Mouse (Mus musculus) forebrain, embryonic 10.5 days (tissue): Measurements from ENCODE around the gene Lin7c. TPM values are rescaled to one million over a fixed set of nuclear protein-coding genes. Genes with fewer than 3 reads are reported as not detected.
A peak's percentile ranks its signal among the peaks of the same experiment; 100 is the strongest.

ENCODE experiments used
- DNase-seq: peaks from one replicate; pipeline ENCODE4 v3.0.0-alpha.2; 2017; ENCODE audit warnings: low spot score; ENCODE audit errors: extremely low spot score
- H3K27ac ChIP-seq: fragments of 300-500 bp; sonication (generic); 2 replicates; pipeline ENCODE4 v1.5.1; 2016; ENCODE audit warnings: mild to moderate bottlenecking
- H3K27me3 ChIP-seq: fragments of 300-500 bp; sonication (generic); 2 replicates; pipeline ENCODE4 v1.6.1; 2016; ENCODE audit warnings: mild to moderate bottlenecking; ENCODE audit not compliant: poor library complexity, severe bottlenecking
- H3K36me3 ChIP-seq: fragments of 300-500 bp; sonication (generic); replicated peaks from 2 replicates; pipeline ENCODE4 v1.6.1; 2016; ENCODE audit warnings: mild to moderate bottlenecking, moderate library complexity
- H3K4me1 ChIP-seq: fragments of 300-500 bp; sonication (generic); 2 replicates; pipeline ENCODE4 v1.6.1; 2016
- H3K4me3 ChIP-seq: fragments of 300-500 bp; sonication (generic); 2 replicates; pipeline ENCODE4 v1.5.1; 2016; ENCODE audit warnings: mild to moderate bottlenecking, moderate library complexity
- H3K9me3 ChIP-seq: fragments of 300-500 bp; sonication (generic); 2 replicates; pipeline ENCODE4 v1.6.1; 2016; ENCODE audit warnings: mild to moderate bottlenecking, moderate library complexity
- WGBS: fragments of 180-500 bp; shearing (Covaris S2); methylation state at CpG from one replicate; pipeline ENCODE4 v1.1.7; 2016; 5-methylcytosine and 5-hydroxymethylcytosine counted together
- polyA plus RNA-seq: library from polyadenylated mRNA; unstranded; fragments of >200 nt; fragmentation: Nextera tagmentation; extraction: Ambion mirVana; gene quantifications from 2 replicates; pipeline ENCODE4 v1.2.1, GENCODE M21; 2016

Gene Lin7c
- polyA plus RNA-seq, 1 experiment from 2014 or later, result 90.6 TPM

DNA sequence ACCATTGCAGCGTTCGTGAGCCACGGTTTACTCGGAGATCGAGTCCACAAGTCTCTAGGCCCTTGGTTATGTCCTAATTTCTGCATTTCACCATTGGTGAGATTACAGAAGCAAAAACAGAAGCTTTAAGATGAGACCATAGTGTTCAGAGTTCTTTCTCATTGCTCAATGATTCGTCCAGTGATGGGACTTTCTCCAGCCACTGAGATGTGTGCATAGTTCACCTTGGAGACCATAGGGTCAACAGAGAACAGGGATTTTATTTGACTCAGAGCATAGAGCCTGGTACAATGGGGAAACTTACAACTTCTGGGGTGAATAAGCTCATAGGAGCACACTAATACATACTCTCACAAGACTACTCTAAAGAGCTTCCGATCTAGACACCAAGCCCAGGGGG is 29.8 kb downstream of the Lin7c start:
- Histone ChIP-seq H3K4me3 (peak overlapping the region; percentile 85), H3K27me3 (peaks cover 53% of the 10 kb centered on the region), H3K9me3 (no peaks in the 10 kb centered on the region), H3K4me1 (peaks cover 39% of the 10 kb centered on the region), H3K36me3 (no peaks in the 10 kb centered on the region), H3K27ac (no peak overlapping the region)
- WGBS, result 83% methylated on average over 7 of the region's 7 CpGs
- no peak for DNase-seq

DNA sequence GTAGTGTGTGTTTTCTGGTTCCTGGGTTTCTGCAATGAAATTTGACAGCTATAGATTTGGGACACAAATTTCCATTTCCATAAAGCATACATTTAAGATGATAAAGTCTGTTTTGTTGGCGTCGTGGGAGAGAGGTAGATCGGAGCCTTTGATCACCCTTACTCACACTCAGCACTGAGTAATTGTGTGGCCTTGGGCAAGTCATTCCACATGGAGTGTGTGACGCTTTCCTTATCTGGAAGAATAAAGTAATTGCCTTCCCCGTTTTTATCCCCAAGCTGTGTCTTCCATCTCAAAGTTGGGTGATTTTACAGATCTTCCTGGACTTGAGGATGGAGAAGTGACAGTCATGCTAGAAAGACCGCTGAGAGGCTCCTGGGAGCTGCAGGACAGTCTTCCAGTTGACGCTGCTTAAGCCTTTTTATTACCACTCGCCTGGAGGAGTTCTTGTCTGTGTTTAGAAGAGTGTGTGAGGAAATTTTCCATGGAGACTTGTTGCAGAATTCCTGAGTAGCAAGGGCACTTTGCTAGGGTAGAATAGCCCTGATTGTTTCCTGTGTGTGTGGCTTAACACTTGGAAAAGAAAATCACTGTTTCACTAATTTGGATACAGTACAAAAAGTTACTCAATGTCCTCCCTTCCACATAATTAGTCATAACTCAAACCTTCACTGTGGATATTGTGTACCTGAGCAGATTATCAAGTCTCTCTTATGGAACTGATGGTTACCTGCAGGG is 30.8 kb downstream of the Lin7c start:
- H3K4me1 ChIP-seq, result peaks cover 39% of the 10 kb centered on the region

DNA sequence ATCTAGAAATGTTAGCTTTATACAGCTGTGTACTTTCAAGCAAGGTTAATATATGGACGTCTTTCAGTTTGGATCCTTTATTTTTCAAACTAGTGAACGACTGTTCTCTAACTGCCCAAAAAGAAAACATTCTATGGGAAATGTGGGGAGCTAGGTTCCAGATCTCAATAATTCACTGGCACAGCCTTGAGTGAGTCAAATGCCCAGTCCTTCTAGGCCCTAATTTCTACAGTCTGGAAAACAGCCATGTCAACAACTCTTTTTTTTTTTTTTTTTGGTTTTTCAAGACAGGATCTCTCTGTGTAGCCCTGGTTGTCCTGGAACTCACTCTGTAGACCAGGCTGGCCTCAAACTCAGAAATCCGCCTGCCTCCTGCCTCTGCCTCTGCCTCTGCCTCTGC is 31.7 kb downstream of the Lin7c start:
- Histone ChIP-seq H3K27ac (no peak overlapping the region), H3K4me1 (peaks cover 32% of the 10 kb centered on the region), H3K4me3 (no peak overlapping the region), H3K9me3 (no peaks in the 10 kb centered on the region), H3K36me3 (peaks cover 6% of the 10 kb centered on the region), H3K27me3 (peaks cover 63% of the 10 kb centered on the region)
- 91% methylated on average over 3 of the region's 3 CpGs for WGBS
- DNase-seq, result no peak

More for the DNA sequence above, 30.8 kb downstream of the Lin7c start:
- peaks cover 58% of the 10 kb centered on the region for H3K27me3 ChIP-seq
- peaks cover 6% of the 10 kb centered on the region for H3K36me3 ChIP-seq
- no peak overlapping the region for H3K27ac ChIP-seq
- no peaks in the 10 kb centered on the region for H3K9me3 ChIP-seq
- no peak overlapping the region for H3K4me3 ChIP-seq
- no peak for DNase-seq
- 78% methylated on average over 8 of the region's 8 CpGs for WGBS

DNA sequence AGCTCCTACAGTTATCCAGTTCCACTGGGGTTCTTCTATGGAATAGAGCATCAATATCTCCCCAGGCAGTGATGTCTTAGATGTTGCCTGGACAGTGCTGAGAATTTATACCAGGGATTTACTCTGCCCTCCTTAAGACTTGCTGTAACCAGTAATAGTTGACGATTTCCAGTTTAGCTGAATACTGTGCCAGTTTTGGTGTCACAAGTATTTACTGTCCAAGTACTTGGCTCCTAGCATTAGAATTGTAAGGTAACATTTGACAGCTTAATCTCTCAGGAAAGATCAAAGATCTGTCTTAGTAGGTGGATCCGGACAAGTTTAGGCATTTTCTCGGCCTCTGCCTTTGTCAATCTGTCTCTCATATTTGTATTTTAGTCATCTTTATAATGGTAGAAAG is 32.4 kb downstream of the Lin7c start:
- Histone ChIP-seq H3K27me3 (peaks cover 69% of the 10 kb centered on the region), H3K9me3 (no peaks in the 10 kb centered on the region), H3K4me1 (peaks cover 27% of the 10 kb centered on the region), H3K36me3 (peaks cover 6% of the 10 kb centered on the region), H3K4me3 (no peak overlapping the region), H3K27ac (no peak overlapping the region)
- no peak for DNase-seq
- 94% methylated on average over 3 of the region's 3 CpGs for WGBS

DNA sequence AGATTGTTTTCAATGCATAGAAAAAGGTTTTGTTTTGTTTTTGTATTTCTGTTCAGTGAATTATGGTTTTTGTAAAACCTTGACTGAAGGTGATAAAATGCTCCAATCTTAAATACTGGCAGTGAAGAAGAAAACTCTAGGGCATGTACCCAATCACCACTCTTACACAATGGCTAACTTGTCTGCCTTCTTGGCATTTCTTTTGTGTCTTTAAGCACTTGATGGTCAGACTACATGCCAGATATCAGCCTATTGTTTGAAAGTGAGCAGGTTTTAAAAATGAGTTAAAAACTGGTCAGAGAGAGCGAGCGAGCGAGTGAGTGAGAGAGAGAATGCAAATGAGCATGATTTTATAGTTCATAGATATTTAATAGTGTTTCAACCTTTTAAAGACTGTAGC is 33.3 kb downstream of the Lin7c start:
- Histone ChIP-seq H3K9me3 (no peaks in the 10 kb centered on the region), H3K4me3 (no peak overlapping the region), H3K4me1 (peaks cover 22% of the 10 kb centered on the region), H3K27ac (no peak overlapping the region), H3K27me3 (peaks cover 69% of the 10 kb centered on the region), H3K36me3 (peaks cover 6% of the 10 kb centered on the region)
- DNase-seq, result no peak
- 87% methylated on average over 3 of the region's 3 CpGs for WGBS

DNA sequence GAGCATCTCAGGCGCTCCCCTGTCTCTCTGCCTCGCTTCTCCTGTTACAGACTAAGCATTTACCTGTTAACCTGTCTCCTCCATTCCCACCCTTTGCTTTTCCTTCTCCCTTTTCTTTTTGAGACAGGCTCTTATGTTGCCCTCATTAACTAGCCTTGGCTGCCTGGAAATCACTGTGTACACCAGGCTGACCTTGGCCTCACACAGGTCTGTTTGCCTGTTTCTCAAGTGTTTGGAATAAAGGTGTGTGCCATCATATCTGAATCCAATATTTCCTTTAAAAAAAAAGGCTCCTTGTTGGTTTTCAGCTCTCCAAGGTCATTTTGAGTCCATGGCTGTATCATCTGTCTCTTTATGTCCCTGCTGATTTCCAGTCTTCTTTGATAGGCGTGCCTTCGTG is 36.3 kb downstream of the Lin7c start:
- H3K9me3 ChIP-seq, result no peaks in the 10 kb centered on the region; the same call in 1 of the 2 replicates
- 95% methylated on average over 4 of the region's 4 CpGs for WGBS
- peaks cover 67% of the 10 kb centered on the region for H3K27me3 ChIP-seq
- no peak for DNase-seq
- H3K27ac ChIP-seq, result no peak overlapping the region
- H3K36me3 ChIP-seq, result peaks cover 7% of the 10 kb centered on the region
- no peak overlapping the region for H3K4me3 ChIP-seq
- peaks cover 15% of the 10 kb centered on the region for H3K4me1 ChIP-seq

DNA sequence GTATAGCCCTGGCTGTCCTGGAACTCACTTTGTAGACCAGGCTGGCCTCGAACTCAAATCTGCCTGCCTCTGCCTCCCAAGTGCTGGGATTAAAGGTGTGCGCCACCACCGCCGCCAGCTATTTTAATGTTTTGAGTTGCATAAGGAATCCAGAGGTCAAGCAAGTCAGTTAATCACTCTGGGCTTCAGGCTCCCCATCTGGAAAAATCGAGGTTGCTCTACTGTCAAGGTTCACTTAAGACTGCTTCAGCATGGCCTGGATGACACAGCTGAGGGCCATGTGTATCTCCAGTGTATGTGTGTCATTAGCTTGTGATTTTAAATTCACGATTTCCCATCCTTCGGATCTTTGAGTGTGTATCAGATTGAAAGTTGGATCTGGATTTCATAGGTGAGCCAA is 36.8 kb downstream of the Lin7c start:
- no peak for DNase-seq
- Histone ChIP-seq H3K36me3 (peaks cover 7% of the 10 kb centered on the region), H3K27ac (no peak overlapping the region), H3K27me3 (peaks cover 70% of the 10 kb centered on the region), H3K4me3 (no peak overlapping the region), H3K9me3 (no peaks in the 10 kb centered on the region; the same call in 1 of the 2 replicates), H3K4me1 (peaks cover 20% of the 10 kb centered on the region)
- WGBS, result 91% methylated on average over 7 of the region's 7 CpGs

DNA sequence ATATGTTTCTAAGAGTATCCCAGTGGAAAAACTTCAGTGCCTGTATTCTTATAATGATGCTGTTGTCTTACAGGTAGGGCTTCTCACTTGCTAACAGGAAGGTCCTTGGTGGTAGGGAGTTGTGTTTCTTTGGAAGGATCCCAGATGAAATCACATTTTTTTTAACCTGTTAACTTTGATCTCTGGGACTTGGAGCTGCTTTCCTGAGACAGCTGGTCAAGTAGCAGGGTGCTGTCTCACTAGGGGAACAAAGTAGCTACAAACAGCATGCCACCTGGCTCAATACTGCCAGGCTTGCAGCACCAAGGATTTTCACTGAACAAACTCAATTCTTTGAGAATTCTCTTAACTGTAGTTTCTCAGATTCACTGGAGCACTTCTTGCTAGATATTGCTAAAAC is 37.2 kb downstream of the Lin7c start:
- no peak for DNase-seq
- peaks cover 7% of the 10 kb centered on the region for H3K36me3 ChIP-seq
- no peak overlapping the region for H3K27ac ChIP-seq
- H3K9me3 ChIP-seq, result no peaks in the 10 kb centered on the region; the same call in 1 of the 2 replicates
- peaks cover 70% of the 10 kb centered on the region for H3K27me3 ChIP-seq
- H3K4me3 ChIP-seq, result no peak overlapping the region
- peaks cover 24% of the 10 kb centered on the region for H3K4me1 ChIP-seq

DNA sequence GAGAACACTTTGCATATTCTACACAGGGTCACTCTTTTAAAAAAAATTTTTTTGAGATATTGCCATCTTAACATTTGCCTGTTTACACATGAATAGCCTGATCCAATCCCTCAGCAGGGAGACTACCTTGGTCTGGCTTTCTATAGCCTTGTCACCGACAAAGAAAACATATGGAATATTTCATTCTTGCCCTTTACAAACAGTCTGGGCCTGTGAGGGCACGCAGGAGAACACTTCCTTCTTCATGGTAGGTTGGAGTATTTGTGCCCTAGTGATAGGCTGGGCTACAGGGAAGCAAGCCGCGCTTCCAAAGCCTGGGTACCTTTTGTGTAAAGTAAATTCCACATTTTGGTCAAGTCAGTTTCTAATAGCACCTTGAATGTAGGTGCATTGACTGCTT is 38.1 kb downstream of the Lin7c start:
- H3K4me1 ChIP-seq, result peaks cover 29% of the 10 kb centered on the region
- no peak overlapping the region for H3K4me3 ChIP-seq
- 84% methylated on average over 4 of the region's 4 CpGs for WGBS
- H3K36me3 ChIP-seq, result peaks cover 7% of the 10 kb centered on the region
- no peaks in the 10 kb centered on the region; the same call in 1 of the 2 replicates for H3K9me3 ChIP-seq
- no peak overlapping the region for H3K27ac ChIP-seq
- no peak for DNase-seq
- H3K27me3 ChIP-seq, result peaks cover 74% of the 10 kb centered on the region

DNA sequence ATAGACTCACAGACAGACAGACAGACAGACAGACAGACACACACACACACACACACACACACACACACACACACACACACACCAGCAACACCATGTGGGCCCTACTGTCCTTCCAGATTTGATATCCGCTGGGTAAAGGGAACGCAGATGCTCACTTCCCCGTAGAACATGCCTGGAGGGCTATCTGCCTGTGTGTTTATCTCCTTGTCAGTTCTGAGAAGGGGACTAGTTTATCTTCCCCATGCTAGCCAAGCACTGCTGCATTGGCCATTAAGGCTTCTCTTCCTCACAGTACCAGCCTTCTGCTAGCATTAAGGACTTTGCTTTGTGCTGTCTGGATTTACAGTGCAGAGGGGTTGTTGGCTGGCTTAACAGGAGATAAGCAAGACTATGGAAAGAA is 38.6 kb downstream of the Lin7c start:
- WGBS, result 64% methylated on average over 3 of the region's 3 CpGs
- Histone ChIP-seq H3K9me3 (no peaks in the 10 kb centered on the region; the same call in 1 of the 2 replicates), H3K36me3 (peaks cover 7% of the 10 kb centered on the region), H3K4me1 (peaks cover 29% of the 10 kb centered on the region), H3K27me3 (peaks cover 78% of the 10 kb centered on the region), H3K4me3 (no peak overlapping the region), H3K27ac (no peak overlapping the region)
- DNase-seq, result no peak

DNA sequence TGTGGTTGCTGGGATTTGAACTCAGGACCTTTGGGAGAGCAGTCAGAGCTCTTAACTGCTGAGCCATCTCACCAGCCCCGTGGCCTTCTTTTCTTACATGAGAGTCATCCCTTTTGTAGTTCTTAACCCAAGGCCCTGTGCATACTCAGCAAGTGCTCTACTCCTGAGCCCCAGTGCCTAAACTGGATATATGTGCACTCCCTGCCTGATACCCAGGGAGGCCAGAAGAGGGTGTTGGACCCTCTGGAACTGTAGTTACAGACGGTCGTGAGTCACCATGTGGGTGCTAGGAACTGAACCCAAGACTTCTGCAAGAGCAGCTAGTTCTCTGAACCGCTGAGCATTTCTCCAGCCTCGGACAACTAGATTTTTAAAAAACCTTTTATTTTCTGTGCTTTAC is 39.7 kb downstream of the Lin7c start:
- H3K4me3 ChIP-seq, result no peak overlapping the region
- DNase-seq, result no peak
- H3K36me3 ChIP-seq, result peaks cover 7% of the 10 kb centered on the region
- 94% methylated on average over 5 of the region's 5 CpGs for WGBS
- H3K9me3 ChIP-seq, result no peaks in the 10 kb centered on the region; the same call in 1 of the 2 replicates
- H3K4me1 ChIP-seq, result peaks cover 29% of the 10 kb centered on the region
- H3K27ac ChIP-seq, result no peak overlapping the region
- H3K27me3 ChIP-seq, result peaks cover 89% of the 10 kb centered on the region

DNA sequence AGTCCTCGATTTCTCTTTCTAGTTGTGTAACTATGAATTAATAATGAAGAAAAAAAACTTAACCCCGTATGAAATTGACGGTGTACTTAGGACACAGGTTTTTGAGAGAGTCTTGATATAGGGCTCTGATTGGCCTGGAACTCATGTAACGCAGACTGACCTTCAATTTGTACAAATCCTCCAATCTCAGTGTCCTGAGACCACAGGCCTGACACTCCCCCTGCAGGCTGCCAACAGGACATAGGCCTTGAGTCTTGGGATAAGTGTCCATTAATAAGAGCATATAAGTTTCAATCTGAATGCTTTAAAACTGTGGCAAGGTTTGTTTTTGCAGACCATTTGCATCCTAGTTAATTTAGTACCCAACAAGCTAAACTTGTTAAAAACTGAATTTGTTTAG is 40.1 kb downstream of the Lin7c start:
- 91% methylated on average over 4 of the region's 4 CpGs for WGBS
- H3K27me3 ChIP-seq, result peaks cover 89% of the 10 kb centered on the region
- no peak overlapping the region for H3K4me3 ChIP-seq
- H3K4me1 ChIP-seq, result peaks cover 33% of the 10 kb centered on the region
- peaks cover 7% of the 10 kb centered on the region for H3K36me3 ChIP-seq
- no peaks in the 10 kb centered on the region; the same call in 1 of the 2 replicates for H3K9me3 ChIP-seq
- H3K27ac ChIP-seq, result no peak overlapping the region
- DNase-seq, result no peak

DNA sequence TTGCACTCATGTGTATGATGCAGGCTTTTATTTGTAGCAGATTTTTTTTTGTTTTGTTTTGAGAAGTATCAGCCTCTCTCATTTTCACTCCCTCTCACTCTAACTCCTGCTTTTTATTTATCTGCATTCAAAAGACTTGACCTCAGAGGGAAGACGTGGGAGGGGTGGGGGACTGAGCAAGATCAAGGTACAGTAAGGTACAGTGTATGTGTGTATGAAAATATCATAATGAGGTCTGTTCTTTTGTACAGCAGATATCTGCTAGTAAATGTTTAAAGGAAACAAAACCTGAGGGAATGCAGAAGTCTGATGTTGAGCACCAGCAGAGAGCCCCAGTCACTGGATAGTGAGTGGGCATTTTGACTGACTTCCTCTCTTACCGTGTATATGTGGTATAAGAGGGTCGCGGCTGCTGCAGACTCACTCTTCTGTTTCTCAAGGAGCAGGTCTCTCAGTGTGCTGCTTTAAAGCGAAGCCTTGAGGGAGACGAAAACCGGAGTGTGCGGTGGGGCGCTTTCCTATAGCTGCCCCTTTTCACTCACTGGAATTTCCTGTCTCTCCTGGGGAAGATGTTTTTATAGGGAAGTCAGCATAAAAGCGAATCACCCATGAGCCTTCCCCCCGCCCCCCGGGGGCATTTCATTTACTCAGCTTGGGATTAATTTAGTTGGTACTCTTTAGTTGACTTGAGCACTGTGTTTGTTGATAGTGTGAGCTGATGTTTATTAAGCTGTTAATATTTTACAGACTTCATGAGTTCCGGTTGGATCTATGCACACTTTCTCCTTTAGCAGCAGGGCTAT is 41.5 kb downstream of the Lin7c start:
- peaks cover 43% of the 10 kb centered on the region for H3K4me1 ChIP-seq
- H3K27me3 ChIP-seq, result peaks cover 94% of the 10 kb centered on the region
- no peak overlapping the region; the same call in 1 of the 2 replicates for H3K27ac ChIP-seq
- WGBS, result 52% methylated on average over 13 of the region's 13 CpGs
- DNase-seq, result no peak
- no peak overlapping the region for H3K4me3 ChIP-seq
- H3K36me3 ChIP-seq, result 0 out of 2 replicates have a peak, but pooled peaks cover 2% of the 10 kb centered on the region
- H3K9me3 ChIP-seq, result no peaks in the 10 kb centered on the region; the same call in 1 of the 2 replicates
